Mouse (Mus musculus): ENCODE measurements at regions not wholly inside any gene's neighbourhood (a gene's known extent, or its start where the extent isn't known, plus 50 kb on each side); places are given as distances from the start of the nearest gene placed in this dataset.

DNA sequence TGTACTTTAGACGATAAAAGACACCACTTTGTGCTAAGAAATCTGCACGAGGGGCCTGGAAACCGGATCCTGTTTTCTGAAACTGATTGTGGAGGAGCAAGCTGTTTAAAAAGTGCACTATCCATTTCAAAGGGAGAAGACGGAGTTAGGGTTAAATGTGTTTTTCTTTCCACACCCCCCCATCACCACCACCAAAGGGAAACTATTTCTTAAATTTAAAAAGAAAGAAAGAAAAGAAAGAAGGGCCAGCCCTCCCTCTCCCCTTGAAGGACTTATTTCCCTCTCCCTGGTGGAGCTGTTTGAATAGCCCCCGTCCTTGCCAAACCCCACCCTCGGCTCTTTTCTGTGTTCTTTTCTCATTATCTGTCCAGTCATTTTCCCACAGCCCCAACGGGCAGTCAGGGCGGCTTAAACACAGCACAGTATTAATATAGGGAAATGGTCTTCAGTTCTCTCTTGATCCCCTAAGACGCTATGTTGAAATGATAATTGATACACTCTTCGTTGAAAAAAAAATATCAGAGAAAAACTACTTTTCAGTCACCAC lies 409.7 kb downstream of the Zfp536 start:
- H3K9ac ChIP-seq (ENCODE audit: low read length): no peak overlapping the region
- no peaks in the 10 kb centered on the region for H3K27me3 ChIP-seq (ENCODE audit: control insufficient read depth, insufficient read depth, low read length)
- DNase-seq (ENCODE audit: low spot score) (peak; percentile 41), ATAC-seq (ENCODE audit: insufficient read depth, low FRiP score, low TSS enrichment) (no peak)
- peaks cover 20% of the 10 kb centered on the region for H3K4me1 ChIP-seq (ENCODE audit: control insufficient read depth, insufficient read depth, low read length)
- no peak overlapping the region for H3K4me3 ChIP-seq (ENCODE audit: low read depth, low read length)
- 17% methylated on average over 10 of the region's 10 CpGs for WGBS
- H3K4me2 ChIP-seq (ENCODE audit: low read depth): no peak overlapping the region; the same call in 1 of the 2 replicates
- no peaks in the 10 kb centered on the region for H3K36me3 ChIP-seq (ENCODE audit: control insufficient read depth, insufficient read depth, low read length)
- no peaks in the 10 kb centered on the region for H3K9me3 ChIP-seq (ENCODE audit: control insufficient read depth, low read length)
- H3K27ac ChIP-seq (ENCODE audit: low read depth, low read length): no peak overlapping the region

DNA sequence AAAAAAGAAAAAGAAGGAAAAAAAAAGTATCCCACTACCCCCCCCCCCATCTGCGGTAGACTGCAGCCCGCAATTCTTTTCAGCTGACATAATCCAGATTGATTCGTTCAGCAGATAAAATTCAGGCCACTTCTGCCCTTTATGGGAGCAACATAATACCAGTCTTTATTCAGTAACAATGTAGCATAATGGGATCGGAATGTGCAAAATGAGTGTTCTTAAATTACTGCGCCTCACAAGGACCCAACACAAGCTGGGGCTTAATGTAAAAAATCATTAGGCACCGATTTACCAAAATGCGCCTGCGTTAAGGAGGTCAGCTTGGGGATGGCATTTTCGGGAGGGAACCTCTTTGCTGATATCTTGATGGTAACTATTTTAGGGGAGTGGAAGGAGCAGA lies 409.2 kb downstream of the Zfp536 start:
- Histone ChIP-seq H3K27ac (ENCODE audit: low read depth, low read length) (no peak overlapping the region), H3K27me3 (ENCODE audit: control insufficient read depth, insufficient read depth, low read length) (no peaks in the 10 kb centered on the region), H3K4me3 (ENCODE audit: low read depth, low read length) (no peak overlapping the region), H3K36me3 (ENCODE audit: control insufficient read depth, insufficient read depth, low read length) (no peaks in the 10 kb centered on the region), H3K4me1 (ENCODE audit: control insufficient read depth, insufficient read depth, low read length) (peaks cover 20% of the 10 kb centered on the region), H3K9me3 (ENCODE audit: control insufficient read depth, low read length) (no peaks in the 10 kb centered on the region), H3K4me2 (ENCODE audit: low read depth) (no peak overlapping the region), H3K9ac (ENCODE audit: low read length) (no peak overlapping the region)
- ATAC-seq (ENCODE audit: insufficient read depth, low FRiP score, low TSS enrichment) (no peak), DNase-seq (ENCODE audit: low spot score) (no peak)
- 38% methylated on average over 9 of the region's 9 CpGs for WGBS

DNA sequence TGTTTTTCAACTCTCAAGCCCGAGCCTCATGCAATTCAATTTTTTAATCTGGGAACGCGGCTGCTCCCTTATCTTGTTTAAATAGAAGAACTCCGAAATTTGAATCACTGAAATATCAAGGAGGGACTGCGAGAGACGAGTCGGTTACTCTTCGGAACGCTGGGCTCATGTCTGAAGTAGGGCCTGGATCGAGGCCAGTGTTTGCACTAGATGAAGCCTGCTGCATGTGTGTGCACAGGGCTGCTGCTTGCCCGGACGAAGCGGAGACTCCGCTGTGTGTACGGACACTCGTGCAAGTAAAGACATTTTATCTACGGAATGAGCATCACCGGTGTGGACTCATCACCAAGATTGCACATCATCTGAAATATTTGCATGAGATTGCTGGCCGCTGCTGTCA lies 407.4 kb downstream of the Zfp536 start:
- DNase-seq (ENCODE audit: low spot score): no peak

DNA sequence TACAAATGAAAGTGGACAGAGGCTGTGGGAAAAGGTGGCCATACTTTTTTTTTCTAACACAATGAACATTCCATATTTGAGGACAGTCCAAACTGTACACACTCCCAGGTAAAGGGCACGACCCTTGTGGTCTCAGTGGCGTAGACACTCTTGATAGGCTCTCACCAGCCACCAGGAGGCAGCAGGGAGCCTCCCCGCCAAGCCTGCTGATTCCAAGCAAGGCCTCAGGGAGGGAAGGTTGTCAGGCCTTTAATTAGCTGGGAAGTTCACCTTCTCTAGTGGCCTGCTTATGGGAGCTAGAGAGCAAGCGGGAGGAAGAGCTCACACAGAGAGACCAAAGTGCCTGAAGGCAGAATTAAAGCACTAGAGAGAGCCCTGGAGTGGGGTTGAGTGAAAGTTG lies 403.7 kb downstream of the Zfp536 start:
- Histone ChIP-seq H3K27ac (ENCODE audit: low read depth, low read length) (no peak overlapping the region), H3K9ac (ENCODE audit: low read length) (no peak overlapping the region), H3K9me3 (ENCODE audit: control insufficient read depth, low read length) (no peaks in the 10 kb centered on the region), H3K4me1 (ENCODE audit: control insufficient read depth, insufficient read depth, low read length) (no peaks in the 10 kb centered on the region), H3K27me3 (ENCODE audit: control insufficient read depth, insufficient read depth, low read length) (no peaks in the 10 kb centered on the region), H3K4me3 (ENCODE audit: low read depth, low read length) (no peak overlapping the region), H3K36me3 (ENCODE audit: control insufficient read depth, insufficient read depth, low read length) (no peaks in the 10 kb centered on the region), H3K4me2 (ENCODE audit: low read depth) (no peak overlapping the region)
- no peak for ATAC-seq (ENCODE audit: insufficient read depth, low FRiP score, low TSS enrichment)
- WGBS: 29% methylated on average over 4 of the region's 4 CpGs
- peak; percentile 58 for DNase-seq (ENCODE audit: low spot score)

More for the DNA sequence above, 407.4 kb downstream of the Zfp536 start:
- Histone ChIP-seq H3K36me3 (ENCODE audit: control insufficient read depth, insufficient read depth, low read length) (no peaks in the 10 kb centered on the region), H3K27me3 (ENCODE audit: control insufficient read depth, insufficient read depth, low read length) (no peaks in the 10 kb centered on the region), H3K27ac (ENCODE audit: low read depth, low read length) (no peak overlapping the region), H3K9ac (ENCODE audit: low read length) (no peak overlapping the region), H3K4me3 (ENCODE audit: low read depth, low read length) (no peak overlapping the region), H3K4me2 (ENCODE audit: low read depth) (no peak overlapping the region), H3K4me1 (ENCODE audit: control insufficient read depth, insufficient read depth, low read length) (peaks cover 20% of the 10 kb centered on the region), H3K9me3 (ENCODE audit: control insufficient read depth, low read length) (no peaks in the 10 kb centered on the region)
- ATAC-seq (ENCODE audit: insufficient read depth, low FRiP score, low TSS enrichment): no peak
- 91% methylated on average over 19 of the region's 19 CpGs for WGBS

DNA sequence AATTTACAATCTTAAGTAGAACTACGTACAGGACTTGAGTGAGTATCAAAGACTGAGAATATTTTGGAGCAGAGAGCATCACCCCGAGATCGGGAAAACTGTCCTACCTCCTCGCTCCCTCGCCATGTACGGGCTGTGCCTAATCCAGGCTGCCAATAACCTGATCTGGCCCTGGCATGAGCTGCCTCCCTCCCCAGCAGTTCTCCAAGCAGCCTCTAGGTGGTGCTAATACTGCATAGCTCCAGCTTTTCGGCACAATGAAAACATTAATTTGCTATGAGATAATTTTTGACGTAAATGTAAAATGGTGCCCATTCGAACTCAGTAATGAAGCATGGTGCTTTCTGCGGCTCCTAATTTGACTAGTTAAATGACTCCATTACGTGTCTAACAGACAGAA lies 399.6 kb downstream of the Zfp536 start:
- Histone ChIP-seq H3K4me1 (ENCODE audit: control insufficient read depth, insufficient read depth, low read length) (peaks cover 10% of the 10 kb centered on the region), H3K4me2 (ENCODE audit: low read depth) (no peak overlapping the region), H3K27ac (ENCODE audit: low read depth, low read length) (no peak overlapping the region), H3K27me3 (ENCODE audit: control insufficient read depth, insufficient read depth, low read length) (no peaks in the 10 kb centered on the region), H3K4me3 (ENCODE audit: low read depth, low read length) (no peak overlapping the region), H3K9ac (ENCODE audit: low read length) (no peak overlapping the region), H3K9me3 (ENCODE audit: control insufficient read depth, low read length) (no peaks in the 10 kb centered on the region), H3K36me3 (ENCODE audit: control insufficient read depth, insufficient read depth, low read length) (no peaks in the 10 kb centered on the region)
- ATAC-seq (ENCODE audit: insufficient read depth, low FRiP score, low TSS enrichment) (peak; percentile 63; the same call in 1 of the 2 replicates), DNase-seq (ENCODE audit: low spot score) (peak; percentile 79)
- 18% methylated on average over 11 of the region's 11 CpGs for WGBS

DNA sequence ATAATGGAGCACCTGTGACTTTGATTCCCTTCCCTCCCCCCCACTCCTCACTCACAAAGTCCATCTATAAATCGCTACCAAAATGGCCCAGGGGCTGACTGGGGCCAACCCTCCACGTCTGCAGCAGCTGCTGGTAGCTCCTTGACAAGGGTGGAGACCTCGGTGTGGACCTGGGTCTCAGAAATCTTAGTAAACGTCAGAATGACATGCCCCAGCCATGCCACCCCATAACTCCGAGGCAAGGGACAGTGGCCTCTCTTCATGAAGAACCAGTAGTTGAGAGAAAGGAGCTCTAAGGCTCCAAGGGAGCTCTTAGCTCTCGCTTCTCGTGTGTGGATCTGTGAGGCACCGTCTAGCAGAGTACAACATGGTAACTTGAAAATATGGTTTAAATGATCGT lies 398.4 kb downstream of the Zfp536 start:
- H3K4me3 ChIP-seq (ENCODE audit: low read depth, low read length): no peak overlapping the region
- ATAC-seq (ENCODE audit: insufficient read depth, low FRiP score, low TSS enrichment): no peak
- WGBS: 55% methylated on average over 9 of the region's 9 CpGs

DNA sequence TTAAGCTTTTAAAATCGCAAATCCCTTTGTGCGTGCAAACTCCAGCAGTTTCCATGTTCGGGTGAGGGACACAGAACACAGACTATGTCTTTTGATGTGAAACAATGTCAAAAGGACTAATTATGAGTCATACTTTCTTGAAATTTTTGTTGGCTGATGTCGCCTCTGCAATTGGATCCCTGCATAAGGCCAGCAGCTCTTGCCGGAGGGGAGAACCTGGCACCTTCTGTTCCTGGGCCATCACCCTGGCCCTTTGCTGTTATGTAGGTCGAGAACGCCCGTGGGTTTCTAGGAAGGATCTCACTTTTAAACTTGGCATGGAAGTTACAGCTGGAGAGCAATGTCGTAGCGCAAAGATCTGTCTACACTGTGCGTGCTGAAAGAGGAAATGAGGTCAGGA lies 397.9 kb downstream of the Zfp536 start:
- Histone ChIP-seq H3K9ac (ENCODE audit: low read length) (no peak overlapping the region), H3K4me2 (ENCODE audit: low read depth) (no peak overlapping the region), H3K4me3 (ENCODE audit: low read depth, low read length) (no peak overlapping the region), H3K27me3 (ENCODE audit: control insufficient read depth, insufficient read depth, low read length) (no peaks in the 10 kb centered on the region), H3K27ac (ENCODE audit: low read depth, low read length) (no peak overlapping the region), H3K4me1 (ENCODE audit: control insufficient read depth, insufficient read depth, low read length) (peaks cover 10% of the 10 kb centered on the region), H3K36me3 (ENCODE audit: control insufficient read depth, insufficient read depth, low read length) (no peaks in the 10 kb centered on the region), H3K9me3 (ENCODE audit: control insufficient read depth, low read length) (no peaks in the 10 kb centered on the region)
- no peak for DNase-seq (ENCODE audit: low spot score)
- whole genome bisulfite sequencing: 69% methylated on average over 11 of the region's 11 CpGs
- ATAC-seq (ENCODE audit: insufficient read depth, low FRiP score, low TSS enrichment): no peak

More for the DNA sequence above, 398.4 kb downstream of the Zfp536 start:
- no peaks in the 10 kb centered on the region for H3K36me3 ChIP-seq (ENCODE audit: control insufficient read depth, insufficient read depth, low read length)
- DNase-seq (ENCODE audit: low spot score): no peak
- no peaks in the 10 kb centered on the region for H3K9me3 ChIP-seq (ENCODE audit: control insufficient read depth, low read length)
- no peaks in the 10 kb centered on the region for H3K27me3 ChIP-seq (ENCODE audit: control insufficient read depth, insufficient read depth, low read length)
- no peak overlapping the region for H3K27ac ChIP-seq (ENCODE audit: low read depth, low read length)
- no peak overlapping the region for H3K9ac ChIP-seq (ENCODE audit: low read length)
- no peak overlapping the region for H3K4me2 ChIP-seq (ENCODE audit: low read depth)
- peaks cover 10% of the 10 kb centered on the region for H3K4me1 ChIP-seq (ENCODE audit: control insufficient read depth, insufficient read depth, low read length)

DNA sequence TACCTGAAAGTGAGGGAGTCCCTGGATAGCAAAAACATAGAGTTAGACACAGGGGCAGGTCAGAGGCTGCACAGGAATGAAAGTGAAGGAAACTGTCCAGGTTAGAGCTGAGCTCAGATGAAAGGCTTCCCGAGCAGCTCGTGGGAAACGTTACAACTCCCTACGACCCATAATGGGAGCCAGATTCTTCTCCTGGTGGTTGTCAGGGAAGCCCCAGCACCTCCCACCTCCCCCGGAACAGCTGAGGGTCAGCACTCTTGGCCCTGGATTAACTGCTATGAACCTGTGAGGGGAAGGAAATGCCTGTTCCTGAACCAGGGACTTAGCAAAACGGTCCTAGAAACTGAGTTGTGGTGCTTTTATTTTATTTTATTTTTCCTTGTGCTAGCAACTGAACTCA lies 397.2 kb downstream of the Zfp536 start:
- H3K27me3 ChIP-seq (ENCODE audit: control insufficient read depth, insufficient read depth, low read length): no peaks in the 10 kb centered on the region
- no peak for ATAC-seq (ENCODE audit: insufficient read depth, low FRiP score, low TSS enrichment)
- no peaks in the 10 kb centered on the region for H3K36me3 ChIP-seq (ENCODE audit: control insufficient read depth, insufficient read depth, low read length)
- no peak overlapping the region for H3K4me3 ChIP-seq (ENCODE audit: low read depth, low read length)
- DNase-seq (ENCODE audit: low spot score): peak; percentile 47
- H3K9me3 ChIP-seq (ENCODE audit: control insufficient read depth, low read length): no peaks in the 10 kb centered on the region
- 9% methylated on average over 6 of the region's 6 CpGs for WGBS
- no peak overlapping the region for H3K4me2 ChIP-seq (ENCODE audit: low read depth)
- H3K9ac ChIP-seq (ENCODE audit: low read length): no peak overlapping the region
- H3K27ac ChIP-seq (ENCODE audit: low read depth, low read length): no peak overlapping the region
- H3K4me1 ChIP-seq (ENCODE audit: control insufficient read depth, insufficient read depth, low read length): peaks cover 10% of the 10 kb centered on the region

DNA sequence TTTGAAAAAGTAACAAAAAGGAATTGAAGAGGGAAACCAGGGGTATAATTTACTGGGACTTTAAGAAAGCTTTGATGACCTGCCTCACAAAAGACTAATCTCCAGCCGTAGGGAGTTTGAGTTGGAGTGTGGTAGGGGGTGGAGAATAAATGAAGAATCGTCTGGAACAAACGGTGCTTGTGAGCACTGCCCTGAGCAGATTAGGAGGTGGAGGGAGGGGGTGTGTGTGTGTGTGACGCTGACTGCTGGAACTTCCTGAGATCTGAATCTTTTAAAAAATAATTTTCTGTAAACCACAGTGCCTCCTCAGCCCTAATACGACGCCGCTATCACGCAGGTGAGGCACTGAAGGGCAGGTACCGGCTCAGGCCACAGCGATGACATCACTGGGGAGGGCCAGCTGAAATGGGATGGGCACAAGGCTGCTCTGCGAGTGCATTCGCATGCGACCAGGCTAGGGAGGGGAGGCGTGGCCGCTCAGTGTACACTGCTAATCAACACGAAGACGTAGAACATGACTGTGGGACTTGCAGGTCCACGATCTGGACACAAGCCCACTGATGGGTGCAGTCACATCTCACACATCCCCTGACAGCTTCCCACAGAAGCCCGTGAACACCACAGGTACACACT lies 395.4 kb downstream of the Zfp536 start:
- no peak overlapping the region for H3K9ac ChIP-seq (ENCODE audit: low read length)

More for the DNA sequence above, 395.4 kb downstream of the Zfp536 start:
- H3K4me2 ChIP-seq (ENCODE audit: low read depth): no peak overlapping the region
- H3K4me1 ChIP-seq (ENCODE audit: control insufficient read depth, insufficient read depth, low read length): peaks cover 10% of the 10 kb centered on the region
- H3K36me3 ChIP-seq (ENCODE audit: control insufficient read depth, insufficient read depth, low read length): no peaks in the 10 kb centered on the region
- DNase-seq (ENCODE audit: low spot score) (no peak), ATAC-seq (ENCODE audit: insufficient read depth, low FRiP score, low TSS enrichment) (no peak)
- 43% methylated on average over 19 of the region's 19 CpGs for WGBS
- no peaks in the 10 kb centered on the region for H3K27me3 ChIP-seq (ENCODE audit: control insufficient read depth, insufficient read depth, low read length)
- no peaks in the 10 kb centered on the region for H3K9me3 ChIP-seq (ENCODE audit: control insufficient read depth, low read length)
- H3K27ac ChIP-seq (ENCODE audit: low read depth, low read length): no peak overlapping the region
- no peak overlapping the region for H3K4me3 ChIP-seq (ENCODE audit: low read depth, low read length)

All from neural tube, embryonic 11.5 days (tissue).